Mouse (Mus musculus): ENCODE data around the gene Wee1. TPM values are rescaled to one million over a fixed set of nuclear protein-coding genes. Genes with fewer than 3 reads are reported as not detected.

The Wee1 gene
- total RNA-seq, 2 experiments from 2014 or later: 19.7 to 22.6 TPM

Other genes with a start within 250 kb of the Wee1 start
- 100 to 1,000 TPM; 206 to 213 TPM for gene Dennd5a, start 161.6 kb upstream of the Wee1 start, total RNA-seq (2021)
- gene Tmem41b, start 135.1 kb upstream of the Wee1 start, total RNA-seq (2021): 10 to 100 TPM; 49.2 to 52.9 TPM
- 100 to 1,000 TPM; 106 to 111 TPM for gene Ipo7, start 103.8 kb upstream of the Wee1 start, total RNA-seq (2021)
- gene Zfp143, start 60.8 kb upstream of the Wee1 start, total RNA-seq (2021): 10 to 100 TPM; 11.5 to 13.7 TPM
- gene Swap70, start 99.7 kb downstream of the Wee1 start, total RNA-seq (2021): 10 to 100 TPM; 10.7 TPM

Measured in layer of hippocampus, postnatal 36 days (tissue).